Mouse (Mus musculus): Measurements from ENCODE around the gene Rrn3. TPM values are rescaled to one million over a fixed set of nuclear protein-coding genes. Genes with fewer than 3 reads are reported as not detected.

Rrn3 gene
- total RNA-seq, 1 experiment, result 147 TPM

- Histone ChIP-seq H3K27ac (ENCODE audit: insufficient read depth, low read depth, low read length, poor library complexity, severe bottlenecking) (no peak overlapping the region), H3K4me1 (ENCODE audit: control insufficient read depth in 2 of 2, insufficient read depth in 2 of 2, low read length in 2 of 2, poor library complexity in 1 of 2) (no peaks in the 10 kb centered on the region), H3K9me3 (ENCODE audit: control insufficient read depth, insufficient read depth, low read depth, low read length) (no peaks in the 10 kb centered on the region), H3K36me3 (ENCODE audit: control insufficient read depth, insufficient read depth, low read length, poor library complexity, severe bottlenecking) (peaks cover 5% of the 10 kb centered on the region), H3K4me3 (ENCODE audit: insufficient read depth in 1 of 2, low read depth in 1 of 2, low read length in 2 of 2, poor library complexity in 1 of 2, severe bottlenecking in 1 of 2) (no peak overlapping the region), H3K9ac (ENCODE audit: insufficient read depth, low read depth, low read length, poor library complexity, severe bottlenecking) (no peak overlapping the region)
- no peak for DNase-seq (ENCODE audit: low read depth, low spot score)
- in situ Hi-C loops (cut with MboI; ENCODE audit: low sequenced_read_pairs in 2 of 2, unreplicated experiment in 2 of 2), result no loop called here
- TF ChIP-seq MAFK (IDR thresholded peaks at IDR 0.05; ENCODE audit: insufficient read depth, low read depth, low read length), result no peak
- TF ChIP-seq HCFC1 (IDR thresholded peaks at IDR 0.05; ENCODE audit: borderline replicate concordance, insufficient read depth, low read length), result no peak
- no peak for TF ChIP-seq CHD2 (IDR thresholded peaks at IDR 0.05; ENCODE audit: low read depth, low read length)
- TF ChIP-seq ZNF384 (IDR thresholded peaks at IDR 0.05; ENCODE audit: low read depth, low read length), result no peak
- TF ChIP-seq ZC3H11A (IDR thresholded peaks at IDR 0.05; ENCODE audit: borderline replicate concordance, low read depth, low read length), result no peak
Observed at GRCm38 (mm10) chr16:13845031-13845430, 64.5 kb downstream of the Rrn3 start.

GRCm38 (mm10) chr16:13846675-13847074 lies 66.2 kb downstream of the Rrn3 start:
- in situ Hi-C loops (cut with MboI; ENCODE audit: low sequenced_read_pairs in 2 of 2, unreplicated experiment in 2 of 2), result no loop called here
- H3K27ac ChIP-seq (ENCODE audit: insufficient read depth, low read depth, low read length, poor library complexity, severe bottlenecking), result no peak overlapping the region
- no peak for TF ChIP-seq CHD2 (IDR thresholded peaks at IDR 0.05; ENCODE audit: low read depth, low read length)
- no peak for TF ChIP-seq ZC3H11A (IDR thresholded peaks at IDR 0.05; ENCODE audit: borderline replicate concordance, low read depth, low read length)
- TF ChIP-seq MAFK (IDR thresholded peaks at IDR 0.05; ENCODE audit: insufficient read depth, low read depth, low read length), result no peak
- TF ChIP-seq ZNF384 (IDR thresholded peaks at IDR 0.05; ENCODE audit: low read depth, low read length), result no peak
- no peak for TF ChIP-seq HCFC1 (IDR thresholded peaks at IDR 0.05; ENCODE audit: borderline replicate concordance, insufficient read depth, low read length)
- no peak overlapping the region for H3K9ac ChIP-seq (ENCODE audit: insufficient read depth, low read depth, low read length, poor library complexity, severe bottlenecking)
- no peaks in the 10 kb centered on the region for H3K4me1 ChIP-seq (ENCODE audit: control insufficient read depth in 2 of 2, insufficient read depth in 2 of 2, low read length in 2 of 2, poor library complexity in 1 of 2)
- peaks cover 5% of the 10 kb centered on the region for H3K36me3 ChIP-seq (ENCODE audit: control insufficient read depth, insufficient read depth, low read length, poor library complexity, severe bottlenecking)
- no peak overlapping the region for H3K4me3 ChIP-seq (ENCODE audit: insufficient read depth in 1 of 2, low read depth in 1 of 2, low read length in 2 of 2, poor library complexity in 1 of 2, severe bottlenecking in 1 of 2)
- no peak for DNase-seq (ENCODE audit: low read depth, low spot score)
- no peaks in the 10 kb centered on the region for H3K9me3 ChIP-seq (ENCODE audit: control insufficient read depth, insufficient read depth, low read depth, low read length)

GRCm38 (mm10) chr16:13848310-13848709 lies 67.8 kb downstream of the Rrn3 start:
- TF ChIP-seq MAFK (IDR thresholded peaks at IDR 0.05; ENCODE audit: insufficient read depth, low read depth, low read length) (no peak), CHD2 (IDR thresholded peaks at IDR 0.05; ENCODE audit: low read depth, low read length) (no peak), HCFC1 (IDR thresholded peaks at IDR 0.05; ENCODE audit: borderline replicate concordance, insufficient read depth, low read length) (no peak), ZC3H11A (IDR thresholded peaks at IDR 0.05; ENCODE audit: borderline replicate concordance, low read depth, low read length) (no peak), ZNF384 (IDR thresholded peaks at IDR 0.05; ENCODE audit: low read depth, low read length) (no peak)
- H3K4me1 ChIP-seq (ENCODE audit: control insufficient read depth in 2 of 2, insufficient read depth in 2 of 2, low read length in 2 of 2, poor library complexity in 1 of 2), result no peaks in the 10 kb centered on the region
- no peak for DNase-seq (ENCODE audit: low read depth, low spot score)
- H3K9me3 ChIP-seq (ENCODE audit: control insufficient read depth, insufficient read depth, low read depth, low read length), result no peaks in the 10 kb centered on the region
- H3K27ac ChIP-seq (ENCODE audit: insufficient read depth, low read depth, low read length, poor library complexity, severe bottlenecking), result no peak overlapping the region
- peaks cover 5% of the 10 kb centered on the region for H3K36me3 ChIP-seq (ENCODE audit: control insufficient read depth, insufficient read depth, low read length, poor library complexity, severe bottlenecking)
- no peak overlapping the region for H3K4me3 ChIP-seq (ENCODE audit: insufficient read depth in 1 of 2, low read depth in 1 of 2, low read length in 2 of 2, poor library complexity in 1 of 2, severe bottlenecking in 1 of 2)
- no peak overlapping the region for H3K9ac ChIP-seq (ENCODE audit: insufficient read depth, low read depth, low read length, poor library complexity, severe bottlenecking)
- in situ Hi-C loops (cut with MboI; ENCODE audit: low sequenced_read_pairs in 2 of 2, unreplicated experiment in 2 of 2), result no loop called here

GRCm38 (mm10) chr16:13851446-13851845 lies 70.9 kb downstream of the Rrn3 start:
- no peak for TF ChIP-seq HCFC1 (IDR thresholded peaks at IDR 0.05; ENCODE audit: borderline replicate concordance, insufficient read depth, low read length)
- no peak for TF ChIP-seq ZNF384 (IDR thresholded peaks at IDR 0.05; ENCODE audit: low read depth, low read length)
- TF ChIP-seq MAFK (IDR thresholded peaks at IDR 0.05; ENCODE audit: insufficient read depth, low read depth, low read length), result no peak
- H3K27ac ChIP-seq (ENCODE audit: insufficient read depth, low read depth, low read length, poor library complexity, severe bottlenecking), result no peak overlapping the region
- in situ Hi-C loops (cut with MboI; ENCODE audit: low sequenced_read_pairs in 2 of 2, unreplicated experiment in 2 of 2), result no loop called here
- H3K36me3 ChIP-seq (ENCODE audit: control insufficient read depth, insufficient read depth, low read length, poor library complexity, severe bottlenecking), result no peaks in the 10 kb centered on the region; the same call in 1 of the 2 replicates
- no peaks in the 10 kb centered on the region for H3K9me3 ChIP-seq (ENCODE audit: control insufficient read depth, insufficient read depth, low read depth, low read length)
- H3K4me3 ChIP-seq (ENCODE audit: insufficient read depth in 1 of 2, low read depth in 1 of 2, low read length in 2 of 2, poor library complexity in 1 of 2, severe bottlenecking in 1 of 2), result no peak overlapping the region
- H3K9ac ChIP-seq (ENCODE audit: insufficient read depth, low read depth, low read length, poor library complexity, severe bottlenecking), result no peak overlapping the region
- H3K4me1 ChIP-seq (ENCODE audit: control insufficient read depth in 2 of 2, insufficient read depth in 2 of 2, low read length in 2 of 2, poor library complexity in 1 of 2), result 0 out of 4 replicates have a peak, but pooled peaks cover 0 to 2% of the 10 kb centered on the region in 2 experiments
- no peak for DNase-seq (ENCODE audit: low read depth, low spot score)

- 0 out of 4 replicates have a peak, but pooled peaks cover 0 to 2% of the 10 kb centered on the region in 2 experiments for H3K4me1 ChIP-seq (ENCODE audit: control insufficient read depth in 2 of 2, insufficient read depth in 2 of 2, low read length in 2 of 2, poor library complexity in 1 of 2)
- in situ Hi-C loops (cut with MboI; ENCODE audit: low sequenced_read_pairs in 2 of 2, unreplicated experiment in 2 of 2), result no loop called here
- no peak overlapping the region for H3K4me3 ChIP-seq (ENCODE audit: insufficient read depth in 1 of 2, low read depth in 1 of 2, low read length in 2 of 2, poor library complexity in 1 of 2, severe bottlenecking in 1 of 2)
- no peaks in the 10 kb centered on the region for H3K9me3 ChIP-seq (ENCODE audit: control insufficient read depth, insufficient read depth, low read depth, low read length)
- H3K9ac ChIP-seq (ENCODE audit: insufficient read depth, low read depth, low read length, poor library complexity, severe bottlenecking), result no peak overlapping the region
- DNase-seq (ENCODE audit: low read depth, low spot score), result no peak
- H3K36me3 ChIP-seq (ENCODE audit: control insufficient read depth, insufficient read depth, low read length, poor library complexity, severe bottlenecking), result no peaks in the 10 kb centered on the region; the same call in 1 of the 2 replicates
- TF ChIP-seq MAFK (IDR thresholded peaks at IDR 0.05; ENCODE audit: insufficient read depth, low read depth, low read length) (no peak), HCFC1 (IDR thresholded peaks at IDR 0.05; ENCODE audit: borderline replicate concordance, insufficient read depth, low read length) (no peak), CHD2 (IDR thresholded peaks at IDR 0.05; ENCODE audit: low read depth, low read length) (no peak), ZNF384 (IDR thresholded peaks at IDR 0.05; ENCODE audit: low read depth, low read length) (no peak), ZC3H11A (IDR thresholded peaks at IDR 0.05; ENCODE audit: borderline replicate concordance, low read depth, low read length) (no peak)
- no peak overlapping the region for H3K27ac ChIP-seq (ENCODE audit: insufficient read depth, low read depth, low read length, poor library complexity, severe bottlenecking)
Observed at GRCm38 (mm10) chr16:13853886-13854285, 73.4 kb downstream of the Rrn3 start.

Other genes starting within 250 kb of the Rrn3 start
- gene Parn, start 112.5 kb upstream of the Rrn3 start, total RNA-seq (2012; rRNA removed), result 28.1 and 30.3 TPM in 2 replicates
- 39.4 and 45.5 TPM in 2 replicates for gene Bfar, start 108.8 kb upstream of the Rrn3 start, total RNA-seq (2012; rRNA removed)
- 7.8 and 10.9 TPM in 2 replicates for gene 3110001I22Rik, start 108.8 kb upstream of the Rrn3 start, total RNA-seq (2012; rRNA removed)
- 38.9 and 43.6 TPM in 2 replicates for gene Pla2g10, start 49.7 kb upstream of the Rrn3 start, total RNA-seq (2012; rRNA removed)
- 48.2 and 54.2 TPM in 2 replicates for gene Ntan1, start 38.1 kb downstream of the Rrn3 start, total RNA-seq (2012; rRNA removed)
- gene Pdxdc1, start 122.4 kb downstream of the Rrn3 start, total RNA-seq (2012; rRNA removed), result 50.8 and 88.3 TPM in 2 replicates
- gene Mpv17l, start 122.5 kb downstream of the Rrn3 start, total RNA-seq (2012; rRNA removed), result 8.4 and 13.9 TPM in 2 replicates
- gene 2900011O08Rik, start 205.9 kb downstream of the Rrn3 start, total RNA-seq (2012; rRNA removed), result 10.2 and 19.1 TPM in 2 replicates
- 7.2 and 11.4 TPM in 2 replicates for gene Ifitm7, start 206.2 kb downstream of the Rrn3 start, total RNA-seq (2012; rRNA removed)